Mouse (Mus musculus) frontal cortex, postnatal 14 days (tissue): Measurements from ENCODE around the gene Galnt7.

Source experiments
- DNase-seq, 2 experiments: peaks; one replicate each; pipeline ENCODE4 v3.0.0; 2022; ENCODE audit warnings: low spot score in 2 of 2

Gene Galnt7

GRCm38 (mm10) chr8:57498847-57499511 lies 153.9 kb downstream of the Galnt7 start:
- DNase-seq, result peak in 1 of 2 experiments; percentile 17

GRCm38 (mm10) chr8:57498494-57498846 lies 154.4 kb downstream of the Galnt7 start:
- no peak for DNase-seq

- no peak for DNase-seq
Measured at GRCm38 (mm10) chr8:57491873-57492272, 161.0 kb downstream of the Galnt7 start.

- no peak for DNase-seq
Measured at GRCm38 (mm10) chr8:57489896-57490295, 162.9 kb downstream of the Galnt7 start.

GRCm38 (mm10) chr8:57489366-57489765 lies 163.5 kb downstream of the Galnt7 start:
- no peak for DNase-seq

GRCm38 (mm10) chr8:57488312-57488765 lies 164.5 kb downstream of the Galnt7 start:
- DNase-seq, result peak; percentile 32 to 34

- DNase-seq, result peak; percentile 96 to 98
Measured at GRCm38 (mm10) chr8:57487441-57488155, 165.2 kb downstream of the Galnt7 start, which contains the start of gene Sap30. Gene Sap30, minus strand, starts transcription at chr8:57487860.

- peak; percentile 23 to 51 for DNase-seq
Measured at GRCm38 (mm10) chr8:57486491-57487440, 166.1 kb downstream of the Galnt7 start.

- no peak for DNase-seq
Measured at GRCm38 (mm10) chr8:57480606-57481005, 172.2 kb downstream of the Galnt7 start.

GRCm38 (mm10) chr8:57479700-57480099 lies 173.1 kb downstream of the Galnt7 start:
- DNase-seq, result no peak

GRCm38 (mm10) chr8:57478406-57478805 lies 174.4 kb downstream of the Galnt7 start:
- DNase-seq, result no peak
